Mouse (Mus musculus) midbrain, postnatal 0 days (tissue): Measurements from ENCODE around the gene Olfr485. TPM values are rescaled to one million over a fixed set of nuclear protein-coding genes. Genes with fewer than 3 reads are reported as not detected.

Source experiments
- ATAC-seq: fragments of 200-750 bp; cut with Nextera tagmentation; 2 replicates; pipeline ENCODE4 v1.8.0; 2017; ENCODE audit warnings: moderate number of reproducible peaks, mild to moderate bottlenecking, moderate TSS enrichment, moderate library complexity; ENCODE audit not compliant: low FRiP score
- DNase-seq: peaks from one replicate; pipeline ENCODE4 v3.0.0-alpha.2; 2015; ENCODE audit warnings: low spot score
- H3K27ac ChIP-seq: fragments of 300-500 bp; sonication (generic); 2 replicates; pipeline ENCODE4 v1.5.1; 2014; ENCODE audit warnings: low read depth, mild to moderate bottlenecking, low read length, mixed read lengths
- H3K27me3 ChIP-seq: fragments of 300-500 bp; sonication (generic); 2 replicates; pipeline ENCODE4 v1.6.1; 2014; ENCODE audit warnings: low read length, control low read depth, mixed read lengths; ENCODE audit not compliant: insufficient read depth
- H3K36me3 ChIP-seq: fragments of 300-500 bp; sonication (generic); 2 replicates; pipeline ENCODE4 v1.6.1; 2014; ENCODE audit warnings: low read length, control low read depth, mixed read lengths; ENCODE audit not compliant: insufficient read depth
- H3K4me1 ChIP-seq: fragments of 300-500 bp; sonication (generic); 2 replicates; pipeline ENCODE4 v1.6.1; 2014; ENCODE audit warnings: mild to moderate bottlenecking, control low read depth, antibody characterized with exemption, low read length, mixed read lengths; ENCODE audit not compliant: insufficient read depth
- H3K4me2 ChIP-seq: fragments of 300-500 bp; sonication (generic); 2 replicates; pipeline ENCODE4 v1.6.1; 2014; ENCODE audit warnings: low read depth, mild to moderate bottlenecking, low read length, mixed read lengths; ENCODE audit not compliant: poor library complexity, severe bottlenecking
- H3K4me3 ChIP-seq: fragments of 300-500 bp; sonication (generic); 2 replicates; pipeline ENCODE4 v1.5.1; 2014; ENCODE audit warnings: low read depth, mild to moderate bottlenecking, low read length, moderate library complexity
- H3K9ac ChIP-seq: fragments of 300-500 bp; sonication (generic); replicated peaks from 2 replicates; pipeline ENCODE4 v1.6.1; 2014; ENCODE audit warnings: mild to moderate bottlenecking, low read length, moderate library complexity, mixed read lengths; ENCODE audit not compliant: poor library complexity, severe bottlenecking
- H3K9me3 ChIP-seq: fragments of 300-500 bp; sonication (generic); 2 replicates; pipeline ENCODE4 v1.6.1; 2016; ENCODE audit warnings: low read length, control low read depth
- CTCF ChIP-seq: IDR thresholded peaks from 2 replicates; pipeline ENCODE4 v1.5.1; 2016; ENCODE audit warnings: antibody characterized with exemption, mild to moderate bottlenecking
- WGBS: fragments of 180-500 bp; shearing (Covaris S2); extraction: QIAGEN DNeasy Blood & Tissue Kit; methylation state at CpG from one replicate; pipeline ENCODE4 v1.1.7; 2014; 5-methylcytosine and 5-hydroxymethylcytosine counted together
- polyA plus RNA-seq: library from polyadenylated mRNA; unstranded; fragments of >200 nt; fragmentation: Nextera tagmentation; extraction: Ambion mirVana; gene quantifications from 2 replicates; pipeline ENCODE4 v1.2.1, GENCODE M21; 2015
- total RNA-seq: library from RNA; depleted of rRNA; stranded (reverse); fragments of >200 nt; gene quantifications from 2 replicates; pipeline ENCODE4 v1.2.3, GENCODE M21; 2014; rRNA removed

Gene Olfr485
- total and polyA plus RNA-seq, 2 experiments from 2014 or later: not detected

- Histone ChIP-seq H3K27ac (no peak within 1 kb of the TSS), H3K9me3 (no peaks in the 10 kb centered on the region), H3K27me3 (no peaks in the 10 kb centered on the region), H3K4me3 (no peak within 1 kb of the TSS), H3K4me1 (no peaks in the 10 kb centered on the region), H3K9ac (no peak within 1 kb of the TSS), H3K36me3 (no peaks in the 10 kb centered on the region), H3K4me2 (no peak within 1 kb of the TSS)
- DNase-seq: no peak
- TF ChIP-seq CTCF: no peak
- no peak for ATAC-seq
Measured at GRCm38 (mm10) chr7:108127349-108127748, 32.3 kb downstream of the Olfr485 start, which contains the start of gene Olfr484. TSS of gene Olfr484 (minus strand) at chr7:108127449.

- Histone ChIP-seq H3K4me2 (no peak overlapping the region), H3K4me3 (no peak overlapping the region), H3K27me3 (no peaks in the 10 kb centered on the region), H3K36me3 (no peaks in the 10 kb centered on the region), H3K27ac (no peak overlapping the region), H3K9ac (no peak overlapping the region), H3K9me3 (no peaks in the 10 kb centered on the region), H3K4me1 (no peaks in the 10 kb centered on the region)
- 64% methylated on average over 1 of the region's 1 CpGs for WGBS
- DNase-seq (no peak), ATAC-seq (no peak)
- no peak for TF ChIP-seq CTCF
Measured at GRCm38 (mm10) chr7:108121416-108121815, 38.3 kb downstream of the Olfr485 start.

- H3K9ac ChIP-seq: no peak overlapping the region
- no peaks in the 10 kb centered on the region for H3K36me3 ChIP-seq
- no peak overlapping the region for H3K4me3 ChIP-seq
- DNase-seq (no peak), ATAC-seq (no peak)
- TF ChIP-seq CTCF: no peak
- H3K4me1 ChIP-seq: no peaks in the 10 kb centered on the region
- no peak overlapping the region for H3K4me2 ChIP-seq
- no peaks in the 10 kb centered on the region for H3K9me3 ChIP-seq
- 4% methylated on average over 1 of the region's 1 CpGs for WGBS
- no peak overlapping the region for H3K27ac ChIP-seq
- no peaks in the 10 kb centered on the region for H3K27me3 ChIP-seq
Measured at GRCm38 (mm10) chr7:108120681-108121080, 39.0 kb downstream of the Olfr485 start.

Other genes with a start within 250 kb of the Olfr485 start
- gene Olfr473, start 229.4 kb downstream of the Olfr485 start, total RNA-seq: not detected in 2 replicates
- not detected in 2 replicates for gene Olfr473, start 229.4 kb downstream of the Olfr485 start, polyA plus RNA-seq
- not detected in 2 replicates for gene Olfr474, start 205.2 kb downstream of the Olfr485 start, total RNA-seq
- gene Olfr474, start 205.2 kb downstream of the Olfr485 start, polyA plus RNA-seq: not detected in 2 replicates
- not detected in 2 replicates for gene Olfr476, start 195.1 kb downstream of the Olfr485 start, total RNA-seq
- not detected in 2 replicates for gene Olfr476, start 195.1 kb downstream of the Olfr485 start, polyA plus RNA-seq
- gene Olfr477, start 173.2 kb downstream of the Olfr485 start, total RNA-seq: not detected in 2 replicates
- not detected in 2 replicates for gene Olfr477, start 173.2 kb downstream of the Olfr485 start, polyA plus RNA-seq
- gene Olfr478, start 125.9 kb downstream of the Olfr485 start, total RNA-seq: not detected in 2 replicates
- gene Olfr478, start 125.9 kb downstream of the Olfr485 start, polyA plus RNA-seq: not detected in 2 replicates
- not detected in 2 replicates for gene Olfr479, start 109.2 kb downstream of the Olfr485 start, total RNA-seq
- not detected in 2 replicates for gene Olfr479, start 109.2 kb downstream of the Olfr485 start, polyA plus RNA-seq
- not detected in 2 replicates for gene Olfr480, start 92.5 kb downstream of the Olfr485 start, total RNA-seq
- not detected in 2 replicates for gene Olfr480, start 92.5 kb downstream of the Olfr485 start, polyA plus RNA-seq
- not detected in 2 replicates for gene Olfr481, start 80.0 kb downstream of the Olfr485 start, total RNA-seq
- gene Olfr481, start 80.0 kb downstream of the Olfr485 start, polyA plus RNA-seq: not detected in 2 replicates
- not detected in 2 replicates for gene Olfr482, start 62.3 kb downstream of the Olfr485 start, total RNA-seq
- 0.11 TPM in 1 of 2 replicates, not detected in the other for gene Olfr482, start 62.3 kb downstream of the Olfr485 start, polyA plus RNA-seq
- gene Olfr483, start 59.0 kb downstream of the Olfr485 start, total RNA-seq: not detected in 2 replicates
- gene Olfr483, start 59.0 kb downstream of the Olfr485 start, polyA plus RNA-seq: not detected in 2 replicates
- gene Olfr484, start 32.4 kb downstream of the Olfr485 start, total RNA-seq: not detected in 2 replicates
- not detected in 2 replicates for gene Olfr484, start 32.4 kb downstream of the Olfr485 start, polyA plus RNA-seq
- not detected in 2 replicates for gene Olfr486, start 12.9 kb upstream of the Olfr485 start, total RNA-seq
- not detected in 2 replicates for gene Olfr486, start 12.9 kb upstream of the Olfr485 start, polyA plus RNA-seq
- gene Olfr487, start 54.8 kb upstream of the Olfr485 start, total RNA-seq: not detected in 2 replicates
- gene Olfr487, start 54.8 kb upstream of the Olfr485 start, polyA plus RNA-seq: not detected in 2 replicates
- gene Olfr488, start 98.5 kb upstream of the Olfr485 start, total RNA-seq: not detected in 2 replicates
- not detected in 2 replicates for gene Olfr488, start 98.5 kb upstream of the Olfr485 start, polyA plus RNA-seq
- not detected in 2 replicates for gene Olfr490, start 129.1 kb upstream of the Olfr485 start, total RNA-seq
- gene Olfr490, start 129.1 kb upstream of the Olfr485 start, polyA plus RNA-seq: not detected in 2 replicates
- gene Olfr491, start 153.6 kb upstream of the Olfr485 start, total RNA-seq: not detected in 2 replicates
- gene Olfr491, start 153.6 kb upstream of the Olfr485 start, polyA plus RNA-seq: not detected in 2 replicates
- gene Olfr492, start 163.8 kb upstream of the Olfr485 start, total RNA-seq: not detected in 2 replicates
- gene Olfr492, start 163.8 kb upstream of the Olfr485 start, polyA plus RNA-seq: not detected in 2 replicates
- gene Olfr493, start 187.1 kb upstream of the Olfr485 start, total RNA-seq: not detected in 2 replicates
- gene Olfr493, start 187.1 kb upstream of the Olfr485 start, polyA plus RNA-seq: not detected in 2 replicates
- gene Olfr494, start 205.5 kb upstream of the Olfr485 start, total RNA-seq: not detected in 2 replicates
- not detected in 2 replicates for gene Olfr494, start 205.5 kb upstream of the Olfr485 start, polyA plus RNA-seq
- gene Olfr495, start 233.3 kb upstream of the Olfr485 start, total RNA-seq: not detected in 2 replicates
- gene Olfr495, start 233.3 kb upstream of the Olfr485 start, polyA plus RNA-seq: not detected in 2 replicates